Mouse (Mus musculus) ES-E14 (cell line): ENCODE results near the gene Cby3.

Source experiments
- CHD2 ChIP-seq: IDR thresholded peaks from 2 replicates; pipeline ENCODE4 v1.6.1; 2014; ENCODE audit warnings: mild to moderate bottlenecking, low read depth, low read length, inconsistent platforms
- ZC3H11A ChIP-seq: IDR thresholded peaks from 2 replicates; pipeline ENCODE4 v1.6.1; 2012; ENCODE audit warnings: low read depth, mild to moderate bottlenecking, inconsistent platforms, low read length, borderline replicate concordance

DNA sequence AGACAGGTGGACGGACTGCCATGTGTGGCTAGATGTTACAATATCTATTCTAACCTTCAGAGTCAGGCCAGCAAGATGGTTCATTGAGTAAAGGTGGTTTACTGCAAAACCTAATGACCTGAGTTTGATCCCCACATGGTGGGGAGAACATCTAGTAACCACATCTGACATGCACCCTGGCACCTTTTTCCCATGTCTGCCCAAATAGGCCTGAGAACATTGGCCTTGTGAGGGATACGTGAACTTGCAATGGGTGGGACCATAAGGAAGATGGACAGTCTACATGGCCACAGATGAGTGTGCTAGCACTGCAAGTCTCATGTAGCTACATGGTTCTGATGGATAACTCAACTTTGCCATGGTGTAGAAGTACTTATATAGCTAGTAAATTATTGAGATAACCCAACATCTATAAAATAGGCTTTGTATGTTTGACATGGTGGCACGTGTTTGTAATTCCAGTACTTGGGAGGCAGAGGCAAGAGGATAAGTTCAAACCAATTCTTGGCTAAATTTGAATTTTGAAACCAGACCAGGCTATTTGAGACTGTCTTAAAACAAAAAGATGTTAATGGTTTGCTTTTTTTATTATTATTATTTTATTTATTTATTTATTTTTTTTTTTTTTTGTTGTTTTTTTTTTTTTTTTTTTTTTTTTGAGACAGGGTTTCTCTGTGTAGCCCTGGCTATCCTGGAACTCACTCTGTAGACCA lies 34.1 kb downstream of the Cby3 start:
- TF ChIP-seq CHD2, result no peak
- no peak for TF ChIP-seq ZC3H11A
